Mouse (Mus musculus) yolk sac, embryonic 10.5 days (tissue): ENCODE data around the gene Ppp1r15a.
"Not testable (repeated sequence)": the region's sequence is repeated elsewhere in the genome, so short reads cannot be mapped to it uniquely, and the experiment has no call there.

Experiments used
- DNase-seq: peaks from one replicate; pipeline ENCODE4 v3.0.0-alpha.2; 2017; ENCODE audit warnings: low spot score

Ppp1r15a gene

DNA sequence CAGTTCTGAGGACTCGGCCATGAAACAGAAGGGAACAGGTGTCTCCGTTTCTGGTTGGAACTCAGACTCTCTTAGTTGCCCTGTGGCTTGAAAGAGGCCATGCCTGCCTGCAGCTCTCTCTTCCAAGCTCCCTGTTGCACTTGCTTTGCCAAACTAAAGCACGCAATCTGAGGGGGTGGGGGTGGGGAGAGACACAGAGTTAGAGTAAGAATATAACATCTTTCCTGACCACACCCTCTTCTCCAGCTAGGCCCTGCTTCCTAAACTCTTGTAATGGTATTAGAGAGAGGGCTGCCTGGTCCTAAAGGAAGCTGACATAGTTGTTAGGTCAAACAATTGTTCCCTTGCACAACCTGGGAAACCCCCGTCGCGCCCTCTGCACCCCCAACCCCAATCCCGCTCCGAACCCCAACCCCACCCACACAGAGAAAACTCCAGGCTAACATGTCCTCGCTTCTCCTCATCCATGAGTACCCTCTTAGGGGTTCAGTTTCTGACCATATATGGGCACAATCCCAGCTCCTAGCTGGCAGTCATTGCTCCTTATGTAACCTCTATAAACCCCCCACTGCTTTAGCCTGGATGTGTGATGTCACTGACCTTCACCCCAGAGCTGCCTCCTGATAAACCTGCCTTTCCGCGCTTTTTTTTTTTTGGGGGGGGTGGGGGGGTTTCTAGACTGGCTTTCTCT lies 24.9 kb upstream of the Ppp1r15a start:
- no peak for DNase-seq

DNA sequence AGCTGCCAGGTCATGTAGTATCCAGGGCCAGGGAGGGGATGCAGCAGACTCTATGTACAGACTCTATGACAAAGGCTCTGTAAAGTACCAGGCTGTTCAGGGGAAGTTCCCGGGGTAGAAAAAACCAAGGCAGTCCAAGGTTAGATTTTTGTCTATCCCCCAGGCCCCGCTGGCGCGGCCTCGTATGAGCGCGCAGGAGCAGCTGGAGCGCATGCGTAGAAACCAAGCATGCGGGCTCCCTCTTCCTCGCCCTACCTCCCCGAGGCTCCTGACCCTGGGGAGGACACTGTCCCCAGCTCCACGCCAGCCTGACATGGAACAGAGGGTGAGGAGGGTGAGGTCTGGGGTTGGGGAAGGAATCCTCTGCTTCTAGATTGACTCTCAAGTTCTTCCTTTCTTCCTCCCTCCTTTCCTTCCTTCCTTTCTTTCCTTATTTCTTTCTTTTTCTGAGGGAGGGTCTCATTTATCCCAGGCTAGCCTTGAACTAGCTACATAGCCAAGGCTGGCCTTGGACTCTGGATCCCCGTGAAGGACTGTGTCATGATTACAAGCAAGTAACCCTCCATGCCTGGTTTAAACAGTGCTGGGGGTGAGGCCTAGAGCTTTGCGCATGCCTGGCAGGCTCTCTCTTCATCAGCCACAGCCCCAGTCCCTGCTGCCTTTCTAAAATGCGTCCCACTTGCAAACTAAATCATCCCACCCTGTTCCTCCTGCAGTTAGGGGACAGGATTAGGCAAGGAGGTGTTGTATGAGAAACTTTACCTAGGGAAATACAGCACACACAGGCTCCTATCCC lies 23.8 kb upstream of the Ppp1r15a start:
- no peak for DNase-seq

DNA sequence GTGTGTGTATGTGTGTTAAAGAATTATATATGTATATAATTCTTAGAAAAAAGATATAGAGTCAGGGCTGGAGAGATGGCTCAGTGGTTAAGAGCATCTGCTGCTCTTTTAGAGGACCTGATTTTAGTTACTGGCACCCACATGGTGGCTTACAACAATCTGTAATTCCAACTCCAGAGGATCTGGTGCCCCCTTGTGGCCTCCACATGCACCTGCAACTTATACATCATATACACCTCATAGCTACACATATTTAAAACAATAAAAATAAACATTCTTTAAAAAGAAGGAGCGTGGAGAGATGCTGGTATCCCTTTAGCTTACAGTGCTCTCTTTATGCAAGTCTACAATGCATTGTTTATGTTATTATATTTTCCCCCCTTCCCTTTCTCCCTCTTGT lies 18.5 kb upstream of the Ppp1r15a start:
- DNase-seq = no peak

DNA sequence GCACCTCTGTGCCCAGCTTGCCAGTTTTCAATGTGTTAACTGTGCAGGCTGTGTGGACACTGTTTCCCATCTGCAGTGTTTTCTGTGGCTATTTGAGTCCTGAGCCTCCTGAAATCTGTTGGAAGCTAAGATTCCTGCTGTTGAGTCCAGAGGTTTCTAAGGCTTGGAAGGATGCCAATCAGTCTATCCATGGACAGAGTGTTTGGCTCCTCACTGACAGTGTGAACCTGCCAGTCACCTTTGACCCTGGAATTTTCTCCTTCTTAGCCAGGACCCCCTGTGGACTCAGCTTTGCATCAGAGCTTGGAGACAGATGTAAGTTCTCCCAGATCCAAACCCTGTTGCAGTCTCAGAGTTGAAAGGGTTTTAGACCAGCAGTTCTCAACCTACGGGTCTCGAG lies 14.1 kb upstream of the Ppp1r15a start:
- no peak for DNase-seq

DNA sequence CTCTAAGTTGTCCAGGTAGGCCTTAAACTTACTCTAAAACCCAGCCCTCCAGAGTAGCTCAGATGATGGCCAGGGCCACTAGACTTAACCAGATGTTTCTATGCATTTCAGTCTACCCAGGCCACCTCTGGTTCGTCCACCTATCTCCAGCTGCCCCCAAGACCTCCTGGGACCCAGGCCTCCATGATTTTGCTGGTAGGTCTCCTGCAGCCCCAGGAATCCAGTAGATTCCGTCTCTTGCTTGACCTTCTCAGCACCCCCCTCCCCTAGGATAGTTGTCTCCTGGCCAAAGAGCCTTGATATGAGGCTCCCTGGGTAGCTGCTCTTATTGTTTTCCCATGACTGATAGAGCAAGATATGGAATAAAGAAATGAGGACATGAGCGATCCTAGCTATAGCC lies 13.0 kb upstream of the Ppp1r15a start:
- no peak for DNase-seq

DNA sequence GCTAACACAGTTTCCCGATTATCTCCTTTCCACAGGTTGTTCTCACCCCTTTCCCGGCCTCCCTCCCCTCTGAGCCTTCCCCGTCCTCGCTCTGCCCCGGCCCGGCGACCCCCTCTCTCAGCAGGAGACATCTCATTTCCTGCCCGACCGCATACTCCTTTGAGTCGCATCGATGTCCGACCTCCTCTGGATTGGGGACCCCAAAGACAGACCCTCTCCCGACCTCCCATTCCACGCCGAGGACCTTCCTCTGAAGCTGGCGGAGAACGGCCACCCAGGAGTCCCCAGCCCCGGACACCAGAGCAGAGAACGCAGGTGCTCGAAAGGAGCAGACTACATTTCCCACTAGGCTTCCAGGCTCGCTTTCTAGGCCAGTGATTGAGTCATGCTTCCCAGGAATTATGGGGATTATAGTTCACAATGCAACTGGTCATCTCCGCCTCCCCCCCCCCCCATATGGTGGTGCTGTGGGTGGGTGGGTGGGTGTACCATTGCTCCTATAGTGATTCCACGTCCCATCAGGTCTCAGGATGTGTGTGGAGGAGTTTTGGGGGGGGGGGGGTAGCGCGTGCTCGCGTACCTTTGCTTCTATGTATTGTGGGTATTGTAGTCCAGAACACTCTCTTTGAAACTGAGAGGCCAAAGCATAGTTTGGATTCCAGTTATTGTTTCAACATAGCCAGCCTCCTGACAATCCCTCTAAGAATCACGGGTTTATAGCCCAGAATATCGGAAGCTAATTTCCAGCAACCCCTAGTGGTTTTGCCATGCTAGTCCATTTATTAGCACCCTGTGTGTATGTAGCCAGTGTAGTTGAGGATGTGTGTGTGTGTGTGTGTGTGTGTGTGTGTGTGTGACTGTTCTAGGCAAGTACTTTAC lies 12.3 kb upstream of the Ppp1r15a start:
- DNase-seq = peak; percentile 81

DNA sequence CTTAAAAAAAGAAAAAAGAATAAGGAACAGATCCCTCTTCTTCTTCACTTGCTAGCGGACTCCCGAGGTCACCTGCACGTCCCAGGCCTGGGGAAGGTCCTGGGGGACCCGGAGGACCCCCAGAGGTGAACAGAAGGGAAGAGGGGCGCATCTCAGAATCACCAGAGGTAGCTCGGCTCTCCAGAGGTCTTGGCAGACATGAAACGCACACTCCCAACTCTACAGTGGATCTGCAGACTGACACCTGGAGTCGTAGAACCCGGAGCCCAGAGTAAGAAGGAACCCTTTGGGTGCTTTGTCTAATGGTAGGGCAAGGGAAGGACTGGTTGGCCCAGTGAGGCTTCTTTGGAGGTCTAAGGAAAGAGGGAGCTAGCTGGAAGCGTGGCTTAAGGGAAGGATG lies 11.5 kb upstream of the Ppp1r15a start:
- no peak for DNase-seq

DNA sequence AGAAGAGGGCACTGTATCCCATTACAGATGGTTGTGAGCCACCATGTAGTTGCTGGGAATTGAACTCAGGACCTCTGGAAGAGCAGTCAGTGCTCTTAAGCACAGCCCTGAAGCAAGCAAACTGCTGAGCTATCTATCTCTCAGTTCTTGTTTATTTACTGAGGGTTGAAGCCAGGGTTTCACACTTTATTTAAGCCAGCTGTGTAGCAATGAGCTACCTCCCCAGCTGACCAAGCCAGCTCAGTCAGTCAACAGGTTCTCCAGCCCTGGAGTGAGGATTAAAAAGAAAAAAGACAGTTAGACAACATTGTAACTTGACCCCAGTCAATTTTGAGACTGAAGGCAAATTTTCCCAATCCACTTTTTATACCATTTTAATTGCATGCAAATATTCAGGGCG lies 9.6 kb upstream of the Ppp1r15a start:
- DNase-seq = no peak

DNA sequence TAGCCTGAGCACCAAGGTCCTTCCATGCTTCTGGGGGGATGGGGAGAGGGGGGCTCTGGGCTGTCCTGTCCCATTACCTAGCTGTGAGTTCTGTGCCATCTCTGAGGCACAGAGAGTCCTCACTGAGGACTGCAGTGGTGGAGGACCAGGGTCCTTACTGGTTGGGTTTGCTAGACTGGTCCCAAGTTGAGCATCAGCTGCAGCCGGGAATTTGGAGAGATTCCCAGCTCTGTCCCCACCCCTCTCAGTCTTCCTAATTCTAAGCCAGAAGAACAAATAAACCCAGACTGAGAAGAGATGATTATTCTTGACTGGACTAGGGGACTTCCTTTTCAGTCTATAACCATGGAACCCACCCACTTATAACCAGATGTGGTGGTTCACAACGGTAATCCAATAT lies 4.6 kb upstream of the Ppp1r15a start:
- DNase-seq = no peak

DNA sequence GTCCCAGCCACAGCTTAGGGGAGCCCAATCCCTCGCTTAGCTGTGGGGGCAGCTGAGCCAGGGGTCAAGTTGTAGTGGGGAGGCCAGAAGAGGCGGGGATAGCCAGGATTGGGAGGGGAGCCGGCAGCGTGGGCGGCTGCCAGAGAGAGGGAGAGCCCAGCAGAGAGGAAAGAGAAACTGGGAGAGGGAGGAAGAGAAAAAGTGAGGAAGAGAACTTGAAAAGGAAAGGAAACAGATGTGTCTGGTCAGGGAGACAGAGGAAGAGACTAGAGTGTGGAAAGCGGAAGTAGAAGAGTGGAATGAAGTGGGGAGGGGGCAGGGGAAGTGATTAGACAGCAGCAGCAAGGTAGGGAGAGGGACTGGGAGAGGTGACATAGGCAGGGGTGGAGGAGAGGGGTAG lies 3.4 kb upstream of the Ppp1r15a start:
- no peak for DNase-seq

DNA sequence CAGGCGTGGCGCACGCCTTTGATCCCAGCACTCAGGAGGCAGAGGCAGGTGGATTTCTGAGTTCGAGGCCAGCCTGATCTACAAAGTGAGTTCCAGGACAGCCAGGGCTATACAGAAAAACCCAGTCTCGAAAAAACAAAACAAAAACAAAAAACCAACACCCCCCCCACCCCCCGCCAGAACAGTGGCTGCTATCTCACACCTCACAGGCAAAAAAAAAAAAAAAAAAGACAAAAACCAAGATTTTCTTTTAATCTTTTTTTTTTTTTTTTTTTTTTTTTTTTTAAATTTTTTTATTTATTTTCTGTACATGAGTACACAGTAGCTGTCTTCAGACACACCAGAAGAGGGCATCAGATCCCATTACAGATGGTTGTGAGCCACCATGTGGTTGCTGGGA lies 1.1 kb upstream of the Ppp1r15a start:
- DNase-seq = not testable (repeated sequence)

DNA sequence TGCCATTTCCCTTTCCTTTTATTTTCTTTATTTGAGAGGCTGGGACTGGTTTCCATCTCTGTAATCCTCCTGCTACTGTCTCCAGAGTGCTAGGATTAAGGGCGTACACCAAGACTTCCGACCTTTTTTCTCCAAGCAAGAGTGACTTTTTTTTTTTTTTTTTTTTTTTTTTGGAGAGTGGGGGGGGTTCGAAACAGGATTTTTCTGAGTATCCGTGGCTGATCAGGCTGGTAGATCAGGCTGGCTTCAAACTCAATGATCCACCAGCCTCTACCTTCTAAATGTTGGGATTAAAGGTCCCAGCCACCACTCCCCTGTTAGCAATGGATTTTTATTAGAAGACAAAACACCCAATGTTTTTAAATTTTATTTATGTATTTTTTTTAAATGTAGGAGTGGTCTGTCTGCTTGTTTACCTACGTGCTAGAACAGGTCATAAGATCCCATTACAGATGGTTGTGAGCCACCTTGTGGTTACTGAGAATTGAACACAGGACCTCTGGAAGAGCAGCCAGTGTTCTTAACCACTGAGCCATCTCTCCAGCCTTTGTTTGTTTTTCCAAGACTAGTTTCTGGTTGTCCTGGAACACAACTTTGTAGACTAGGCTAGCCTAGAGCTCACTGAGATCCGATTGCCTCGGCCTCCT lies 529 bp upstream of the Ppp1r15a start:
- DNase-seq = peak; percentile 50

DNA sequence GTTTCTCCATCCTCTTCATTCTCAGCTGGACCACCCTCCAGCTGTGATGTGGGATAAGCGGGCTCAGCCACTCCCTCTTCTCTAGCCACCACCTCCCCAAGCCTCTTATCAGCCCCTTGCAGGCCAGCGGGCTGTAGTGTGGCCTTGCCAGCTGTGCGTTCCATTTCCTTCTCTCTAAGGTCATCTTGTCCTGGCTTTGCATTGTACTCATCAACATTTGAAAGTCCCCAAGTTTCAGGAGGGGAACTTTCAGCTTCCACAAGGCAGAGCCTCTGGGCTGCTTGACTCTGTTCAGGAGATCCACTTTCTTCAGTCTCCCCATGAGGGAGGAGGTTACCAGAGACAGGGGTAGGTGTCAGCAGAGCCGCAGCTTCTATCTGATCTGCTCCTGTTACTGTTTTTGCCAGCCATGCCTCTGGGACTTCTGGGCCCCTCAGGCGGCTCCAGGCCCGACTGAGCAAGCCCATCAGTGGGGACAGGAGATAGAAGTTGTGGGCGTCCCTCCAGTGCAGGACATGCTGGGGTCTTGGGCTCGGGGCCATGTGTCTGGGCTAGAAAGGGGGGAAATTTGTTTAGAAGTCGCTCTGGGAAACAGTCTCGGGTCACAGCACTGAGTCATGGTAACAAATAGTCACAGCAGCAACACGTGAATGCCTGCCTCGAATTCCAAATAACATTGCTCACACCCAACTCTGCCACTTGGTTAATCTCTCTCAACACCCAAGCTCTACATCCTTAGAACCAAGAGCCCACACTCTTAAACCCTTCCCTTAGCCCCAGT lies 1.0 kb downstream of the Ppp1r15a start:
- DNase-seq = peak; percentile 62

DNA sequence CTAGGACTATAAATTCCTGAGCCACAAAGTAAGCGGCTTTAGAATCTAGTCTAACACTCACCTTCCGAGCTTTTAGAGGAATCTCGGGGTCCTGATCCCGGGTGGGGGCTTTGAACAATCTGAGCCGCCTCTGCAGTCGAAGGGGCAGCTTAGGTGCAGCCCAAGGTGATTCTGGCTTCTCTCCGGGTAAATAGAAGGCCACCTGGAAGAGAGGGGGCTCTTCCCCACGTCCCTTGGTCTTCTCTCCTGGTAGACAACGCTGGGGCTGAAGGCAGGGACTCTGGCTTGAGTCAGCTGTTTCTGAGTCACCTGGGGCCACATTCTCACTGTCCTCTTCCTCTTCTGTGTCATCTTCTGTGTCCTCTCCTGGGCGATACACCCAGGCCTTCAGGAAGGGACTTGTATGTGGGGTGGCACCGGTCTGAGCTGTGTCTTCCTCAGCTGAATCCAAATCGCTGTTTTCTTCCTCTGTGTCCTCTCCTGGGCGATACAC lies 2.3 kb downstream of the Ppp1r15a start:
- no peak for DNase-seq

DNA sequence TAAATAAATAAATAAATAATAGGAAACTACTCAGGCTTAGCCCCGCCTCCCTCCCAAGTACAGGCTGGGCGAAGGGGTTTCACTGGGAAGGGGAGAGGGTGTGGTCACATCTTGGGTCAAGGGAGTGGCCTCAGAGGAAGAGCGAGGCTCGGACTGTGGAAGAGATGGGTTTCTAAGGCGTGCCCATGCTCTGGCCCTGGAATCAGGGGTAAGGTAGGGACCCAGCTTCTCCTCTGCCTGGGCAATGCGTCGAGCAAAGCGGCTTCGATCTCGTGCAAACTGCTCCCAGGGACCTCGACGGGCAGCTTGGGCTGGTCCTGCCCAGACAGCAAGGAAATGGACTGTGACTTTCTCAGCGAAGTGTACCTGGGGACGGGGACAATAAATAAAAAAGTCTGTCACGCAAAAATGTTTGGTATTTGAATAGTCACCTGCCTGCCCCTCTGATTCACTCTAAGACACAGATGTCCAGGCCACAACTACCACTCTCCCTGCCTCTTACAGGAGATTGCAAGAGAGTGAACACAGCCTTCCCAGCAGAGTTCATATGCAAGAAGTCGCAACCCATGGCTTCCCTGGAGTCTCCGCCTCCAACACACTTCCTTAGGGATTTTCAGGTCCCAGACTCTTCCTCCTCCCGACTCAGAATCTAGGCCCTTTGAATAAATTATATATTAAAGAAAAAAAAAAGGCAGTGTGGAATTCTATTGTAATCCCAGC lies 3.0 kb downstream of the Ppp1r15a start:
- no peak for DNase-seq

DNA sequence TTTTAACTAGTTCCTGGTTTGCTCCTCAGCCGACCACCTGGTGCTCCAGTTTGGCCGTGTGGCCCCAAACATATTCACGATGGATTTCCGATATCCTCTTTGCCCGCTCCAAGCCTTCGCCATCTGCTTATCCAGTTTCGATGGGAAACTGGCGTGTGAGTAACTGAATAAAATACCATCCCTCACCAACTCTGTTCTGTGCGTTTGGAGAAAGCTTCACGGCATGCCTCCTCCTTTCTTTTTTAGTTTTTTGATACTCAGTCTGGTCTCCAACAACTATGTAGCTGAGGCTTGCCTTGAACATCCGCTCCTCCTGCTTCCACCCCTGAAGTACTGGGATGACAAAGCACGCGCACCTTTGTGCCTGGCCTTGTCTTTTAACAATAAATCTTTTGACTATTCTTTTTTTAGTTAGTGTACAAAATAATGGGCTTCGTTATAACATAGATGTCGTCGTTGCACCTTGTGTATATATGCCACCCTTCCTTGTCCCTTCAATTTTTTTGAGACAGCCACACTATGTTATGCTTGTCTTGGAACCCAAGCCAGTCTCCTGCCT lies 3.8 kb downstream of the Ppp1r15a start:
- DNase-seq = no peak

DNA sequence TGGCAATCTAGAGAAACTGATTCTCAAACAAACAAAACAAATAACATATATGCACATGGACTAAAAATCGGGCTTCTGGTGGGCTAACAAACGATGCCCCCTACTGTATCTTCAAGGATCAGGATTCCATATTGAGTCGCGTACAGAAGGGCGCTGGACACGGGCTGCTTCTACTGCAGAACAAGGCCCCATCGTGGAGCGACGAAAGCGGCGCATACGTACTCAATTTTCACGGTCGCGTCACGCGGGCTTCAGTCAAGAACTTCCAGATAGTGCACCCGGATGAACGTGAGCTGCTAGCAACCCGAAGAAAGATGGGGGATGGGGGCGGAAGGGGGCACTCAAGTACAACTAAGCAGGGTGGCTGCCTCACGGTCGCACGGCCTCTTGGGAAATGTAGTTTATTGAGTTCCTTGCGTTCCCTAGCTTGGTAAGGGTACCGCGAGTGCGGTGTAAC lies 4.3 kb downstream of the Ppp1r15a start:
- peak; percentile 89 for DNase-seq

DNA sequence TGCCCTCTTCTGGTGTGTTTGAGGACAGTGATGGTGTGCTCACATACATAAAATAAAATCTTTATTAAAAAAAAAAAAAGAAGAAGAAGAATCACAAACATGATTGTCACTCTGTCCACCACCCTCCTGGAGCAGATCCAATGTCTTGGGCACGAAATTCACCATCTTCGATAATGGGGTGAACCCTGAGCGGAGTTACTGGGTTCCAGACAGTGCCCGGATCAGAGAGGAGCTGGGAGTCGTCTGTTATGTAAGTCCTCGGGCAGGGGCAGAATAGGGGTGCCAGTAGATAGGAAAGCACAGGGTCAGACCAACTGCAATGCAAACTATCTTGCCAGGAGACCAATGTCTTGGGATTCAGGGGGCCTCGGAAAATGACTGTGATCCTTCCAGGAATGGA lies 5.5 kb downstream of the Ppp1r15a start:
- DNase-seq = no peak

DNA sequence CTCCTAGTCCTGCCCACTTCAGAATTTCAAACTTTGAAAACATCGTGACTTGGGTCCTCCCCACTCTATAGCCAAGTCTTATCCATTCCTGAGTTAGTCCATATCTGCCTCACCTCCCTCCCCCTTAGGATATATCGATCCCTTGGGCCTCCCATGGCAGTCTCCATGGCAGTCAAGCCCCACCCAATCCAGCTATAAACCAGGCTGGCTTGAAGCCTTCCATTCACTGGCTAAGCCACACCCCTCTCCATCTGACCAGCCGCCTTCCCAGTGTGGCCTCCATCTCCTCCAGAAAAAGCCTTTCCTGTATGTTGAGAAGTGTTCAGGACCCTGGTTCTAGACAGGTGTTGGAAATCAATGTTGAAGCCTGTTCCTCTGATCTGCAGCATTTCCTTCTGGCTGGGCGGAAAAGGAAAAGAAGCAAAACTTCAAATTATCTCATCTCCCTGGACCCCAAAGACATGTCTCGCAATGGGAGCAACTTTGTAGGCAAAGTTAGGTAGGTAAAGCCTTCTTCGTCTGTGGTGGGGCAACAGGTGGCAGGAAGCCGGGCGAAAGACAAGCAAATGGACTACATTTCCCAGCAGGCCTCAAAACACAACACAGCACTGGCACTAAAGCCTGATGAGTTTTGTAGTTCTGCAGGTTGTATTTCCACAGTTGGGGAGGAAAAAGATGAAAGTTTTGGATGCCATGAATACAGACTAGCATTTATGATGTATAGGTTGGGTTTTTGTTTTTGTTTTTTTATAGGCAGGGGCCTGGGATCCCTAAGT lies 6.5 kb downstream of the Ppp1r15a start:
- no peak for DNase-seq
